In the genomic region with DNA sequence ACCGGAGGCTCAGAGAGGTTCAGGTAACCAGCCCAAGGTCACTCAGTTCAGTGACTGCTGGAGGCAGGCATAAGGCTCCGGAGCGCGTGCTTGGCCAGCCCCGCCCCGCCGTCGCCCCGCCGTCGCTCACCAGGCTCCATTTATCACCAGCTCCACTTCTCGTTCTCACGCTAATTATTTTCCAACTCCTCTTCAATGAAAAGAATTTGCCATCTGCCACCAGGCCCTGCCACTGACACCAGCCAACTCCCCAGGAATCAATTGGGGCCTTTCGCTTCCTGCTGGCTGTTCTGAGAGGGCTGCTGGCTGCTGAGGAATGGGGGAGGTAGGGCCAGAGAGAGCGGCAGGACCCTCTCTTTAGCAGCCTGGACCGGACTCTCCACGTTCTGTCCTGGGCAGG, we compare ENCODE assay signal across 9 mouse cellular contexts. TPM values are rescaled to one million over a fixed set of nuclear protein-coding genes. Genes with fewer than 3 reads are reported as not detected.
DNase-seq lines count a peak whose midpoint lies in the region; ATAC-seq lines count a peak whose summit lies in the region.
"Had no signal": no experiment of that assay in that cellular context is flagged by ENCODE, and none has a peak within 500 bp of the region (broad histone marks: within the 10 kb centered on the region; RNA-seq: fewer than 3 reads in every experiment).

No protein-coding gene starts in this region.

- H3K9me3 ChIP-seq in heart, embryonic 16.5 days (replicated peaks; ENCODE audit: control insufficient read depth, low read length), result no peaks in the 10 kb centered on the region
- H3K9me3 ChIP-seq in hindbrain, embryonic 10.5 days, result no peaks in the 10 kb centered on the region
- H3K9me3 ChIP-seq: G1E had no signal

- H3K36me3 ChIP-seq in heart, embryonic 16.5 days (ENCODE audit: control insufficient read depth, insufficient read depth), result no peaks in the 10 kb centered on the region
- H3K36me3 ChIP-seq in hindbrain, embryonic 10.5 days, result no peaks in the 10 kb centered on the region
- H3K36me3 ChIP-seq: G1E had no signal

- H3K27ac ChIP-seq in heart, embryonic 16.5 days (ENCODE audit: low read length), result no peak overlapping the region; the same call in none of the 2 replicates
- H3K27ac ChIP-seq in hindbrain, embryonic 10.5 days, result peak overlapping the region; percentile 78

- no peak for DNase-seq in heart, adult 9 months (ENCODE audit: low spot score in 2 of 2)
- DNase-seq in cerebellum, adult 11-12 months, result peak; percentile 35
- peak; percentile 52 for DNase-seq in hindbrain, embryonic 10.5 days (ENCODE audit: low spot score)
- DNase-seq in layer of hippocampus, adult 9-11 months, result peak; percentile 64
- peak; percentile 82 for DNase-seq in retina, embryonic 14.5 days (ENCODE audit: low spot score)
- DNase-seq in frontal cortex, postnatal 10 days (ENCODE audit: low spot score in 2 of 2), result no peak
- DNase-seq in adrenal gland, adult 18-20 months (ENCODE audit: low spot score in 2 of 2), result no peak

- H3K4me2 ChIP-seq in heart, embryonic 16.5 days (ENCODE audit: low read depth, low read length), result peak overlapping the region; percentile 1; the same call in 1 of the 2 replicates

- H3K9ac ChIP-seq in heart, embryonic 16.5 days (ENCODE audit: low read length), result peak overlapping the region; percentile 0; the same call in 1 of the 2 replicates

- ATAC-seq in heart, embryonic 16.5 days (replicated peaks; ENCODE audit: extremely low read depth, insufficient read depth, low FRiP score), result 0 out of 2 replicates have a peak, but pooled peaks have one; percentile 39

- WGBS in heart, embryonic 16.5 days, result 17% methylated on average over 17 of the region's 17 CpGs
- under 1% methylated on average over 17 of the region's 17 CpGs for WGBS in hindbrain, embryonic 10.5 days

- peaks cover 46% of the 10 kb centered on the region for H3K4me1 ChIP-seq in heart, embryonic 16.5 days (ENCODE audit: control insufficient read depth, insufficient read depth, low read length)
- peaks cover 65% of the 10 kb centered on the region for H3K4me1 ChIP-seq in hindbrain, embryonic 10.5 days (replicated peaks)

- H3K4me3 ChIP-seq in heart, embryonic 16.5 days (ENCODE audit: low read length), result no peak overlapping the region
- H3K4me3 ChIP-seq in hindbrain, embryonic 10.5 days, result peak overlapping the region; percentile 33

- H3K27me3 ChIP-seq in heart, embryonic 16.5 days (ENCODE audit: control insufficient read depth, insufficient read depth, low read length), result peaks cover under 1% of the 10 kb centered on the region; the same call in 1 of the 2 replicates
- peaks cover 91% of the 10 kb centered on the region for H3K27me3 ChIP-seq in hindbrain, embryonic 10.5 days (ENCODE audit: insufficient read depth, poor library complexity, severe bottlenecking)

RNA-seq across cellular contexts. Expression of gene Dagla, which starts 27.3 kb away (rescaled TPM):
- 0.89 and 0.92 TPM in 2 replicates for polyA plus RNA-seq in heart, embryonic 16.5 days (2015; fragmentation: Nextera tagmentation; extraction: Ambion mirVana)
- polyA plus RNA-seq in hindbrain, embryonic 10.5 days (2016; fragmentation: Nextera tagmentation; extraction: Ambion mirVana), result 2.1 and 3.4 TPM in 2 replicates
- 10 to 100 TPM in 1 of 2 experiments, 1 to 10 TPM in 1; 6.2 to 12.5 TPM for total RNA-seq in adrenal gland, adult 18-20 months (2021)
- polyA plus RNA-seq: G1E had no signal

RNA-seq across cellular contexts. Expression of gene Myrf, which starts 36.8 kb away (rescaled TPM):
- polyA plus RNA-seq in heart, embryonic 16.5 days (2015; fragmentation: Nextera tagmentation; extraction: Ambion mirVana), result 4.2 TPM in 2 replicates
- polyA plus RNA-seq in hindbrain, embryonic 10.5 days (2016; fragmentation: Nextera tagmentation; extraction: Ambion mirVana), result 2.1 and 2.7 TPM in 2 replicates
- 1 to 10 TPM; 2.1 to 2.8 TPM for total RNA-seq in adrenal gland, adult 18-20 months (2021)
- polyA plus RNA-seq: G1E had no signal

Comparison
In these comparisons a context has a peak if more than half of its experiments do, and no peak if none do; other contexts are left out.
1. DNase-seq: peak in cerebellum, adult 11-12 months (single experiment), hindbrain, embryonic 10.5 days (single experiment), layer of hippocampus, adult 9-11 months (single experiment) and retina, embryonic 14.5 days (single experiment); none in heart, adult 9 months (0 of 2), frontal cortex, postnatal 10 days (0 of 2) and adrenal gland, adult 18-20 months (0 of 2).